Mouse (Mus musculus): ENCODE results near the gene Lxn. TPM values are rescaled to one million over a fixed set of nuclear protein-coding genes. Genes with fewer than 3 reads are reported as not detected.

Lxn gene
- total RNA-seq, 1 experiment = 6.3 TPM

DNA sequence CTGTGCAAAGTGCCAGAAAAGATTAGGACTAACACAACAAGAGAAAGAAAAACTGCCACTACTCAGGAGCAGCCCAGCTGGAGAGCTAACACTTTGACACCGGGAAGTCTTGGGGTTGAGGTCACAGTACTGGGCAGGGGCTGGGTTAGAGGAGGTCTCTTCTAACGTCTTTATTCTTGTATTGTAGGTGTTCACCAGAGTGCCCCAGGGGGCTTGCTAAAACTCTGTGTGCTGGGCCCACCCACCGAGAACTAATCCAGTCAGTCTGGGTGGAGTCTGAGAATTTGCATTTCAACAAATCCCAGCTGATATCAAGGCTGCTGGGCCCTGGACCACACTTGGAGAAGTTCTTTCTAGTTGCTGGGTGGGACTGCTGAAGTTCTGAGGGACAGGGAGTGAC, 40.2 kb upstream of the Lxn start:
- Histone ChIP-seq H3K4me3 (ENCODE audit: insufficient read depth in 1 of 2, low read depth in 1 of 2, low read length in 2 of 2, poor library complexity in 1 of 2, severe bottlenecking in 1 of 2) (no peak overlapping the region), H3K9ac (ENCODE audit: insufficient read depth, low read depth, low read length, poor library complexity, severe bottlenecking) (no peak overlapping the region), H3K27ac (ENCODE audit: insufficient read depth, low read depth, low read length, poor library complexity, severe bottlenecking) (no peak overlapping the region; the same call in 1 of the 2 replicates), H3K36me3 (ENCODE audit: control insufficient read depth, insufficient read depth, low read length, poor library complexity, severe bottlenecking) (no peaks in the 10 kb centered on the region), H3K9me3 (ENCODE audit: control insufficient read depth, insufficient read depth, low read depth, low read length) (no peaks in the 10 kb centered on the region), H3K4me1 (ENCODE audit: control insufficient read depth in 2 of 2, insufficient read depth in 2 of 2, low read length in 2 of 2, poor library complexity in 1 of 2) (peaks cover 0 to 12% of the 10 kb centered on the region in 2 experiments; a peak in 2 of 4 replicates)
- TF ChIP-seq ZNF384 (IDR thresholded peaks at IDR 0.05; ENCODE audit: low read depth, low read length) (no peak), CHD2 (IDR thresholded peaks at IDR 0.05; ENCODE audit: low read depth, low read length) (no peak), ZC3H11A (IDR thresholded peaks at IDR 0.05; ENCODE audit: borderline replicate concordance, low read depth, low read length) (no peak), MAFK (IDR thresholded peaks at IDR 0.05; ENCODE audit: insufficient read depth, low read depth, low read length) (no peak), HCFC1 (IDR thresholded peaks at IDR 0.05; ENCODE audit: borderline replicate concordance, insufficient read depth, low read length) (no peak)
- in situ Hi-C loops (cut with MboI; ENCODE audit: low sequenced_read_pairs in 2 of 2, unreplicated experiment in 2 of 2) = no loop called here
- peak; percentile 85 for DNase-seq (ENCODE audit: low read depth, low spot score)

DNA sequence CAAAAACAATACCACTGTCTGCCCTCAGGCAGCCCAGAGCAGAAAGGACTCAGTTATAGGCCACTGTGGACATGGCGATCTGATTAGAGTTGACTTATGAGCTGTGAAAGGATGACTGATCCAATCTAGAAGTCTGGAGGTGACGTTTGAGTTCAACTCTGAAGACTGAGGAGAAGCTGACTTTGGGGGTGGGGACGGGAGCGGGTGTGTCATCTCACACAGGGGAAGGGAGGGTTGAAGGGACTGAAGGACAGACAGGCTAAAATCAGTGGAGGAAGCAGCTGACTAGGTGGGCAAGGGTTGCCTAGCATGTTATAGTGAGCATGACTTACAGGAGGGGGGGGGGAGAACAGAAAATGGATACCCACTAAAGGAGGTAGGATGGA, 35.7 kb upstream of the Lxn start:
- Histone ChIP-seq H3K27ac (ENCODE audit: insufficient read depth, low read depth, low read length, poor library complexity, severe bottlenecking) (no peak overlapping the region), H3K4me3 (ENCODE audit: insufficient read depth in 1 of 2, low read depth in 1 of 2, low read length in 2 of 2, poor library complexity in 1 of 2, severe bottlenecking in 1 of 2) (no peak overlapping the region), H3K9me3 (ENCODE audit: control insufficient read depth, insufficient read depth, low read depth, low read length) (no peaks in the 10 kb centered on the region), H3K36me3 (ENCODE audit: control insufficient read depth, insufficient read depth, low read length, poor library complexity, severe bottlenecking) (no peaks in the 10 kb centered on the region), H3K4me1 (ENCODE audit: control insufficient read depth in 2 of 2, insufficient read depth in 2 of 2, low read length in 2 of 2, poor library complexity in 1 of 2) (peaks cover 0 to 8% of the 10 kb centered on the region in 2 experiments; a peak in 2 of 4 replicates), H3K9ac (ENCODE audit: insufficient read depth, low read depth, low read length, poor library complexity, severe bottlenecking) (no peak overlapping the region)
- in situ Hi-C loops (cut with MboI; ENCODE audit: low sequenced_read_pairs in 2 of 2, unreplicated experiment in 2 of 2) = no loop called here
- TF ChIP-seq CHD2 (IDR thresholded peaks at IDR 0.05; ENCODE audit: low read depth, low read length) (no peak), HCFC1 (IDR thresholded peaks at IDR 0.05; ENCODE audit: borderline replicate concordance, insufficient read depth, low read length) (no peak), MAFK (IDR thresholded peaks at IDR 0.05; ENCODE audit: insufficient read depth, low read depth, low read length) (no peak), ZC3H11A (IDR thresholded peaks at IDR 0.05; ENCODE audit: borderline replicate concordance, low read depth, low read length) (no peak), ZNF384 (IDR thresholded peaks at IDR 0.05; ENCODE audit: low read depth, low read length) (no peak)
- no peak for DNase-seq (ENCODE audit: low read depth, low spot score)

DNA sequence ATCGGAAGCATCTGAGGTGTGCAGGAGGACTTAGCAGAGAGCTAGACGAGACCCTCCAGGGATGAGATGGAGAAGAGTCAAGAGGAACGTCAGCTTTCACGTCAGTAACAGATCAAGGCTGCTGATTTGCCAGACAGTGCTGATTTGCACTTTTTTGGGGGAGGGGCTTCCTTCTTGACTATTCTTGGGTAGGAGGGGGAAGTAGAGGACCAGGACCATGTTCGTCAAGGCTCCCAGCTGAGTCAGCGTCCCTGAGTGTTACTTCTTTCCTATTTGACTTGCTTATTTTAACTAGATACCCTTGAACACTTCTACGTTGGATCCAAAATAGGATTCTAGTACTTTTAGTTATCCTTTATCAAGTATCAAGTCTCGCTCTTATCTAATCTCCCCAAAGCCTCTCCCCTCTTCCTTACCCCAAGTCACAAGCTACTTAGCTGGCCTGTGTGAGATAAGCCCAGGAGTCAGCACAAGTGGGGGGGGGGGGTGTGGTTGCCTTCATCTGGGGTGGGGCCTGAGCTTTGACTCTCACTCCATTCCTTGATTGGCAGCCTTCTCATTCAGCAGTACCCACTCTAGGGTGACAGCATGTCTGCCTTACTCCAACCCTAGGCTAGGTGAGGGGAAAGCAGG, 35.2 kb upstream of the Lxn start:
- H3K27ac ChIP-seq (ENCODE audit: insufficient read depth, low read depth, low read length, poor library complexity, severe bottlenecking) = no peak overlapping the region
- peaks cover 0 to 7% of the 10 kb centered on the region in 2 experiments; a peak in 2 of 4 replicates for H3K4me1 ChIP-seq (ENCODE audit: control insufficient read depth in 2 of 2, insufficient read depth in 2 of 2, low read length in 2 of 2, poor library complexity in 1 of 2)
- H3K36me3 ChIP-seq (ENCODE audit: control insufficient read depth, insufficient read depth, low read length, poor library complexity, severe bottlenecking) = no peaks in the 10 kb centered on the region
- H3K4me3 ChIP-seq (ENCODE audit: insufficient read depth in 1 of 2, low read depth in 1 of 2, low read length in 2 of 2, poor library complexity in 1 of 2, severe bottlenecking in 1 of 2) = no peak overlapping the region
- TF ChIP-seq HCFC1 (IDR thresholded peaks at IDR 0.05; ENCODE audit: borderline replicate concordance, insufficient read depth, low read length) (no peak), MAFK (IDR thresholded peaks at IDR 0.05; ENCODE audit: insufficient read depth, low read depth, low read length) (peak; percentile 87)
- no peaks in the 10 kb centered on the region for H3K9me3 ChIP-seq (ENCODE audit: control insufficient read depth, insufficient read depth, low read depth, low read length)
- DNase-seq (ENCODE audit: low read depth, low spot score) = no peak
- in situ Hi-C loops (cut with MboI; ENCODE audit: low sequenced_read_pairs in 2 of 2, unreplicated experiment in 2 of 2) = no loop called here
- no peak overlapping the region for H3K9ac ChIP-seq (ENCODE audit: insufficient read depth, low read depth, low read length, poor library complexity, severe bottlenecking)

DNA sequence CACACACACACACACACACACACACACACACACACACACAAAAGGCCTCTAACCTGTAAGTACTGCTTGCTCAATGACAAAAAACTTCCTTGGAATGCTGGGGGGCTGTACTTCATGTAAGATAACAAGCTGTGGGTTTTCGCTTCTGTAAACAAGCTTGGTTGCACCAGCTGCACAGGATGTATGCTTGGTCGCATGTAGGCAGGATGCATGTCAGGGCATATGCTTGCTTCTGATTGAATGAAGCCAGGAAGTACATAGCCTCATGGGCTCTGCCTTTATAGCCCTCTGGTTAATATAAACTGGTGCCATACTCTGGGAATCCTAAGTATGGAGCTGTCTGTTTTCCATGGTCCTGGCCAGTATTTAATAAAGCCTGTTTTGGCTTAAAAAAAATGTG, 34.3 kb upstream of the Lxn start:
- in situ Hi-C loops (cut with MboI; ENCODE audit: low sequenced_read_pairs in 2 of 2, unreplicated experiment in 2 of 2) = no loop called here
- Histone ChIP-seq H3K9me3 (ENCODE audit: control insufficient read depth, insufficient read depth, low read depth, low read length) (no peaks in the 10 kb centered on the region), H3K4me3 (ENCODE audit: insufficient read depth in 1 of 2, low read depth in 1 of 2, low read length in 2 of 2, poor library complexity in 1 of 2, severe bottlenecking in 1 of 2) (no peak overlapping the region), H3K4me1 (ENCODE audit: control insufficient read depth in 2 of 2, insufficient read depth in 2 of 2, low read length in 2 of 2, poor library complexity in 1 of 2) (peaks cover 0 to 2% of the 10 kb centered on the region in 2 experiments; a peak in 2 of 4 replicates), H3K36me3 (ENCODE audit: control insufficient read depth, insufficient read depth, low read length, poor library complexity, severe bottlenecking) (no peaks in the 10 kb centered on the region), H3K9ac (ENCODE audit: insufficient read depth, low read depth, low read length, poor library complexity, severe bottlenecking) (no peak overlapping the region), H3K27ac (ENCODE audit: insufficient read depth, low read depth, low read length, poor library complexity, severe bottlenecking) (no peak overlapping the region)
- no peak for TF ChIP-seq MAFK (IDR thresholded peaks at IDR 0.05; ENCODE audit: insufficient read depth, low read depth, low read length)
- no peak for TF ChIP-seq ZNF384 (IDR thresholded peaks at IDR 0.05; ENCODE audit: low read depth, low read length)
- TF ChIP-seq CHD2 (IDR thresholded peaks at IDR 0.05; ENCODE audit: low read depth, low read length) = no peak
- TF ChIP-seq ZC3H11A (IDR thresholded peaks at IDR 0.05; ENCODE audit: borderline replicate concordance, low read depth, low read length) = no peak
- TF ChIP-seq HCFC1 (IDR thresholded peaks at IDR 0.05; ENCODE audit: borderline replicate concordance, insufficient read depth, low read length) = no peak
- DNase-seq (ENCODE audit: low read depth, low spot score) = no peak

DNA sequence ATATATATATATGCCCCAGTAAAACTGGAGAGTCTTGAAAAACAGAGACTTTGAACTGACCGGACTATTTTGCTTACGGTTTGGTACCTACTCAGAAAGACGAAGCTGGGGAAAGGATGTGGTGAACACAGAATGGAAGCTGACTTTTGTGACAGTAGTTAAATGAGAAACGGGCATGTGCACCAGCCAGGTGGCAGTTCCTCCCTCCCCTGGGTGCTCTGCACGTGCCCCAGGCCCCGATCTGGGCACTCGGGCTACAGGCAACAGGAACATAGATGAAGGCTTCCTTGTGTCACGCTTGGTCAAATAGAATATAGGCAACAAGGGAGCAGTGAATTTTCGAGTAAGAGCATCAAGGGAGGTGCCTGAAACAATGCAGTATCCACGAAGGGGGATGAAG, 32.6 kb upstream of the Lxn start:
- TF ChIP-seq HCFC1 (IDR thresholded peaks at IDR 0.05; ENCODE audit: borderline replicate concordance, insufficient read depth, low read length) (no peak), ZNF384 (IDR thresholded peaks at IDR 0.05; ENCODE audit: low read depth, low read length) (no peak), ZC3H11A (IDR thresholded peaks at IDR 0.05; ENCODE audit: borderline replicate concordance, low read depth, low read length) (no peak), CHD2 (IDR thresholded peaks at IDR 0.05; ENCODE audit: low read depth, low read length) (no peak), MAFK (IDR thresholded peaks at IDR 0.05; ENCODE audit: insufficient read depth, low read depth, low read length) (no peak)

More for the DNA sequence above, 32.6 kb upstream of the Lxn start:
- Histone ChIP-seq H3K4me1 (ENCODE audit: control insufficient read depth in 2 of 2, insufficient read depth in 2 of 2, low read length in 2 of 2, poor library complexity in 1 of 2) (peaks cover 0 to 3% of the 10 kb centered on the region in 2 experiments; a peak in 1 of 4 replicates), H3K9me3 (ENCODE audit: control insufficient read depth, insufficient read depth, low read depth, low read length) (no peaks in the 10 kb centered on the region), H3K36me3 (ENCODE audit: control insufficient read depth, insufficient read depth, low read length, poor library complexity, severe bottlenecking) (no peaks in the 10 kb centered on the region), H3K27ac (ENCODE audit: insufficient read depth, low read depth, low read length, poor library complexity, severe bottlenecking) (no peak overlapping the region), H3K9ac (ENCODE audit: insufficient read depth, low read depth, low read length, poor library complexity, severe bottlenecking) (no peak overlapping the region), H3K4me3 (ENCODE audit: insufficient read depth in 1 of 2, low read depth in 1 of 2, low read length in 2 of 2, poor library complexity in 1 of 2, severe bottlenecking in 1 of 2) (no peak overlapping the region)
- in situ Hi-C loops (cut with MboI; ENCODE audit: low sequenced_read_pairs in 2 of 2, unreplicated experiment in 2 of 2) = no loop called here
- DNase-seq (ENCODE audit: low read depth, low spot score) = no peak
